Mouse (Mus musculus): ENCODE data around the gene Uqcrc1. TPM values are rescaled to one million over a fixed set of nuclear protein-coding genes. Genes with fewer than 3 reads are reported as not detected.

The Uqcrc1 gene
- polyA plus RNA-seq, 1 experiment from 2014 or later: 568 TPM

GRCm38 (mm10) chr9:108987704-108988350, 51.4 kb downstream of the Uqcrc1 start:
- WGBS: 18% methylated on average over 15 of the region's 15 CpGs
- peak overlapping the region; percentile 57 for H3K4me2 ChIP-seq (replicated peaks)
- no peak for ATAC-seq
- H3K27ac ChIP-seq: no peak overlapping the region
- peaks cover 39% of the 10 kb centered on the region for H3K4me1 ChIP-seq (replicated peaks)
- no peaks in the 10 kb centered on the region for H3K36me3 ChIP-seq
- H3K4me3 ChIP-seq (replicated peaks): no peak overlapping the region; the same call in 1 of the 2 replicates
- H3K27me3 ChIP-seq (replicated peaks): no peaks in the 10 kb centered on the region
- no peak overlapping the region for H3K9ac ChIP-seq
- no peaks in the 10 kb centered on the region for H3K9me3 ChIP-seq

GRCm38 (mm10) chr9:108989802-108990461, 53.5 kb downstream of the Uqcrc1 start:
- Histone ChIP-seq H3K36me3 (no peaks in the 10 kb centered on the region), H3K9ac (no peak overlapping the region), H3K4me1 (replicated peaks) (peaks cover 42% of the 10 kb centered on the region), H3K9me3 (no peaks in the 10 kb centered on the region), H3K27ac (peak overlapping the region; percentile 54), H3K4me3 (replicated peaks) (no peak overlapping the region), H3K27me3 (replicated peaks) (no peaks in the 10 kb centered on the region), H3K4me2 (replicated peaks) (peak overlapping the region; percentile 19; the same call in 1 of the 2 replicates)
- ATAC-seq: no peak
- WGBS: 63% methylated on average over 4 of the region's 4 CpGs

- Histone ChIP-seq H3K9me3 (no peaks in the 10 kb centered on the region), H3K27me3 (replicated peaks) (no peaks in the 10 kb centered on the region), H3K4me2 (replicated peaks) (no peak overlapping the region; the same call in 1 of the 2 replicates), H3K36me3 (no peaks in the 10 kb centered on the region), H3K4me3 (replicated peaks) (no peak overlapping the region), H3K4me1 (replicated peaks) (peaks cover 45% of the 10 kb centered on the region), H3K9ac (no peak overlapping the region), H3K27ac (peak overlapping the region; percentile 54)
- ATAC-seq: no peak
- WGBS: 79% methylated on average over 7 of the region's 7 CpGs
These were observed 54.0 kb downstream of the Uqcrc1 start for GRCm38 (mm10) chr9:108990462-108990820.

- H3K4me1 ChIP-seq (replicated peaks): peaks cover 47% of the 10 kb centered on the region
- ATAC-seq: peak; percentile 94
- 1% methylated on average over 31 of the region's 31 CpGs for WGBS
- H3K27me3 ChIP-seq (replicated peaks): no peaks in the 10 kb centered on the region
- H3K27ac ChIP-seq: peak within 1 kb of the TSS; percentile 90
- no peaks in the 10 kb centered on the region for H3K9me3 ChIP-seq
- peak within 1 kb of the TSS; percentile 64 for H3K9ac ChIP-seq
- H3K4me3 ChIP-seq (replicated peaks): peak within 1 kb of the TSS; percentile 56
- peak within 1 kb of the TSS; percentile 89 for H3K4me2 ChIP-seq (replicated peaks)
- H3K36me3 ChIP-seq: no peaks in the 10 kb centered on the region
These were observed 55.1 kb downstream of the Uqcrc1 start, which contains the start of gene Pfkfb4 for GRCm38 (mm10) chr9:108991428-108992084. Gene Pfkfb4 (plus strand): TSS chr9:108991778.

GRCm38 (mm10) chr9:108992085-108992469, 55.6 kb downstream of the Uqcrc1 start:
- Histone ChIP-seq H3K36me3 (no peaks in the 10 kb centered on the region), H3K27me3 (replicated peaks) (no peaks in the 10 kb centered on the region), H3K4me2 (replicated peaks) (peak overlapping the region; percentile 89), H3K4me1 (replicated peaks) (peaks cover 49% of the 10 kb centered on the region), H3K27ac (peak overlapping the region; percentile 52; the same call in 1 of the 2 replicates), H3K4me3 (replicated peaks) (peak overlapping the region; percentile 56), H3K9me3 (no peaks in the 10 kb centered on the region), H3K9ac (peak overlapping the region; percentile 64)
- no peak for ATAC-seq
- 8% methylated on average over 18 of the region's 18 CpGs for WGBS

GRCm38 (mm10) chr9:108992620-108993361, 56.4 kb downstream of the Uqcrc1 start:
- H3K9me3 ChIP-seq: no peaks in the 10 kb centered on the region
- peak overlapping the region; percentile 89 for H3K4me2 ChIP-seq (replicated peaks)
- WGBS: 74% methylated on average over 9 of the region's 9 CpGs
- no peaks in the 10 kb centered on the region for H3K36me3 ChIP-seq
- no peak overlapping the region for H3K27ac ChIP-seq
- H3K4me1 ChIP-seq (replicated peaks): peaks cover 44% of the 10 kb centered on the region
- H3K27me3 ChIP-seq (replicated peaks): no peaks in the 10 kb centered on the region
- H3K4me3 ChIP-seq (replicated peaks): peak overlapping the region; percentile 56; the same call in 1 of the 2 replicates
- ATAC-seq: no peak
- no peak overlapping the region for H3K9ac ChIP-seq

GRCm38 (mm10) chr9:108996411-108996810, 60.0 kb downstream of the Uqcrc1 start:
- Histone ChIP-seq H3K27me3 (replicated peaks) (no peaks in the 10 kb centered on the region), H3K4me1 (replicated peaks) (peaks cover 15% of the 10 kb centered on the region), H3K4me3 (replicated peaks) (no peak overlapping the region), H3K4me2 (replicated peaks) (0 out of 2 replicates have a peak overlapping the region, but pooled peaks have one; percentile 11), H3K27ac (peak overlapping the region; percentile 82), H3K9me3 (no peaks in the 10 kb centered on the region), H3K9ac (0 out of 2 replicates have a peak overlapping the region, but pooled peaks have one; percentile 3), H3K36me3 (no peaks in the 10 kb centered on the region)
- no peak for ATAC-seq
- 59% methylated on average over 9 of the region's 9 CpGs for WGBS

- Histone ChIP-seq H3K27ac (no peak overlapping the region), H3K4me2 (replicated peaks) (no peak overlapping the region), H3K4me1 (replicated peaks) (peaks cover 10% of the 10 kb centered on the region), H3K27me3 (replicated peaks) (no peaks in the 10 kb centered on the region), H3K4me3 (replicated peaks) (no peak overlapping the region), H3K9me3 (no peaks in the 10 kb centered on the region), H3K9ac (no peak overlapping the region), H3K36me3 (no peaks in the 10 kb centered on the region)
- no peak for ATAC-seq
- 81% methylated on average over 19 of the region's 19 CpGs for WGBS
These were observed 62.1 kb downstream of the Uqcrc1 start for GRCm38 (mm10) chr9:108998287-108999166.

- H3K4me3 ChIP-seq (replicated peaks): no peak overlapping the region
- H3K4me2 ChIP-seq (replicated peaks): no peak overlapping the region
- H3K4me1 ChIP-seq (replicated peaks): peaks cover 10% of the 10 kb centered on the region
- H3K9ac ChIP-seq: no peak overlapping the region
- H3K27me3 ChIP-seq (replicated peaks): no peaks in the 10 kb centered on the region
- no peaks in the 10 kb centered on the region for H3K9me3 ChIP-seq
- no peak for ATAC-seq
- no peak overlapping the region for H3K27ac ChIP-seq
- H3K36me3 ChIP-seq: no peaks in the 10 kb centered on the region
- WGBS: 83% methylated on average over 4 of the region's 4 CpGs
These were observed 62.7 kb downstream of the Uqcrc1 start for GRCm38 (mm10) chr9:108999167-108999526.
